Mouse (Mus musculus) E14TG2a.4 (cell line): ENCODE measurements around the gene Galnt10.

ENCODE experiments used
- CTCF ChIP-seq: conservative IDR thresholded peaks from 2 replicates; pipeline ENCODE4 v1.5.1; 2014; ENCODE audit warnings: low read length
- POU5F1 ChIP-seq: IDR thresholded peaks from 2 replicates; pipeline ENCODE4 v1.6.1; 2014; ENCODE audit warnings: low read length, borderline replicate concordance

DNA sequence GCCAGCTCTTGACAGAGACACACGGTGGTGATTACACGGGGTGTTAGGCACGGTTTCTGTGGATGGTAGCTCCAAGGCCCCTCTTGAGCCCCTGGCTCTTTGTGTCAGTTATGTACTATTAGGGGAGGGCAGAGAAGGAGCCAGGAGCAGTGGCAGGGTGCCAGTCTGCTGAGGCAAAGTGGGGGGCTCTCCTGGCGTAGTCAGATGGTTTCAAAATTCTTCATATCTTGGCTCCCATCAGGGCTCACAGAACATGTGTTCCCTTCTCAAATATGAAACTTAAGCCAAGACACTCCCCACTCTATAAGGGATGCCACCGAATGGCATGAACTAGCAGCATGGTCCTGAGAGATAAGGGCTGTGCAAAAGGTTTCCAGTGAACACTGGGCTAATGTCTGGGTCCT, 20.8 kb upstream of the Galnt10 start:
- TF ChIP-seq CTCF (no peak), POU5F1 (no peak)
